Mouse (Mus musculus): ENCODE measurements around the gene Cep95.

DNA sequence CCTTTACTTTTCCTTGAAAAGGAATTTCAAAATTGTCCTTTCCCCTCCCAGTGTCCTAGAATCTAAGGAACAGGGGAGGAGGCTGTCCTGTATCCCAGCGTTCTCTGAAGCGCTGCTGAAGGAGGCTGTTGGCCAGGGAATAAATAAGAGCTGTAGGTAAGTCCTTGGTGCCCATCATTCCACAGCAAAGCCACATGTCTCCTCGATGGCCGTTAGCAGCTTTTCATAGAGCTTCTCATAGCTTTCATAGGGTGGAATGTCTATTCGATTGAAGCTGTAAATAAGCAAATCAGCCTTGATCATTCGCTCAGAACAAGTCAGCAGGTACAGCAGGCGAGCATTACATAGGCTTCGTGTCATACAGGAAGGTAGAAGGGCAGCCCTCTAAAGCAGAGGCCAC is 33.4 kb downstream of the Cep95 start:
- TF ChIP-seq CTCF (conservative IDR thresholded peaks at IDR 0.05 in 1 of 2, IDR thresholded peaks at IDR 0.05 in 1 of 2; ENCODE audit: low read depth in 2 of 2, low read length in 2 of 2) (no peak), GABPA (IDR thresholded peaks at IDR 0.05; ENCODE audit: insufficient replicate concordance, low read depth, low read length) (no peak), ZKSCAN1 (IDR thresholded peaks at IDR 0.05; ENCODE audit: borderline replicate concordance, low read depth, low read length) (no peak), ETS1 (conservative IDR thresholded peaks at IDR 0.05; ENCODE audit: low read depth, low read length) (no peak), POLR2A (IDR thresholded peaks at IDR 0.05; ENCODE audit: low read depth, low read length) (no peak), USF1 (IDR thresholded peaks at IDR 0.05; ENCODE audit: low read depth, low read length) (no peak), ELF1 (IDR thresholded peaks at IDR 0.05; ENCODE audit: low read depth, low read length) (no peak), RCOR1 (conservative IDR thresholded peaks at IDR 0.05; ENCODE audit: low read depth, low read length) (no peak), ZC3H11A (IDR thresholded peaks at IDR 0.05; ENCODE audit: low read depth, low read length) (no peak), USF2 (conservative IDR thresholded peaks at IDR 0.05; ENCODE audit: low read depth, low read length) (no peak), ZNF384 (IDR thresholded peaks at IDR 0.05; ENCODE audit: low read depth, low read length) (no peak), KAT2A (IDR thresholded peaks at IDR 0.05; ENCODE audit: insufficient replicate concordance, low read length) (no peak)
